Mouse (Mus musculus) ES-Bruce4 (cell line): ENCODE data around the gene Daam1. TPM values are rescaled to one million over a fixed set of nuclear protein-coding genes. Genes with fewer than 3 reads are reported as not detected.

Experiments used
- H3K27ac ChIP-seq: 2 replicates; pipeline ENCODE4 v1.5.1; 2012; ENCODE audit warnings: low read length, inconsistent platforms; ENCODE audit not compliant: insufficient read depth
- H3K27me3 ChIP-seq: 2 replicates; pipeline ENCODE4 v1.6.1; 2012; ENCODE audit warnings: mild to moderate bottlenecking, low read length, inconsistent platforms; ENCODE audit not compliant: control insufficient read depth, poor library complexity, insufficient read depth, severe bottlenecking
- H3K36me3 ChIP-seq: 2 replicates; pipeline ENCODE4 v1.6.1; 2012; ENCODE audit warnings: inconsistent platforms, mild to moderate bottlenecking, low read length, moderate library complexity; ENCODE audit not compliant: control insufficient read depth, poor library complexity, insufficient read depth, severe bottlenecking
- H3K4me1 ChIP-seq: one replicate; pipeline ENCODE4 v1.8.1; 2011; ENCODE audit warnings: low read length; ENCODE audit not compliant: control insufficient read depth, insufficient read depth
- H3K4me3 ChIP-seq: 2 replicates; pipeline ENCODE4 v1.5.1; 2011; ENCODE audit warnings: low read depth, mild to moderate bottlenecking, low read length
- H3K9ac ChIP-seq: 2 replicates; pipeline ENCODE4 v1.6.1; 2012; ENCODE audit warnings: low read depth, mild to moderate bottlenecking, inconsistent platforms; ENCODE audit not compliant: poor library complexity, severe bottlenecking
- H3K9me3 ChIP-seq: replicated peaks from 2 replicates; pipeline ENCODE4 v1.6.1; 2012; ENCODE audit warnings: mild to moderate bottlenecking, low read length, inconsistent platforms; ENCODE audit not compliant: control insufficient read depth, poor library complexity, insufficient read depth, severe bottlenecking
- CTCF ChIP-seq: IDR thresholded peaks from one replicate; pipeline ENCODE4 v1.8.1; 2011; ENCODE audit warnings: low read depth, low read length
- EP300 ChIP-seq: IDR thresholded peaks from 2 replicates; pipeline ENCODE4 v1.6.1; 2011; ENCODE audit warnings: low read depth, low read length; ENCODE audit not compliant: insufficient read depth
- POLR2A ChIP-seq: IDR thresholded peaks from one replicate; pipeline ENCODE4 v1.8.1; 2011; ENCODE audit warnings: low read length; ENCODE audit not compliant: insufficient read depth
- polyA plus RNA-seq: library from polyadenylated mRNA; stranded (reverse); fragments of >200 nt; gene quantifications from 2 replicates; pipeline ENCODE4 v1.2.4, GENCODE M21; 2011; ENCODE audit warnings: low read depth; ENCODE audit not compliant: missing spikeins, insufficient read depth, insufficient read length

Gene Daam1
- polyA plus RNA-seq, 1 experiment, result 33.0 TPM

- Histone ChIP-seq H3K4me3 (no peak overlapping the region), H3K36me3 (no peaks in the 10 kb centered on the region), H3K27ac (no peak overlapping the region), H3K27me3 (no peaks in the 10 kb centered on the region), H3K4me1 (no peaks in the 10 kb centered on the region), H3K9me3 (no peaks in the 10 kb centered on the region), H3K9ac (no peak overlapping the region)
- TF ChIP-seq POLR2A, result no peak
These were observed 190.7 kb downstream of the Daam1 start for GRCm38 (mm10) chr12:72021543-72021942.

DNA sequence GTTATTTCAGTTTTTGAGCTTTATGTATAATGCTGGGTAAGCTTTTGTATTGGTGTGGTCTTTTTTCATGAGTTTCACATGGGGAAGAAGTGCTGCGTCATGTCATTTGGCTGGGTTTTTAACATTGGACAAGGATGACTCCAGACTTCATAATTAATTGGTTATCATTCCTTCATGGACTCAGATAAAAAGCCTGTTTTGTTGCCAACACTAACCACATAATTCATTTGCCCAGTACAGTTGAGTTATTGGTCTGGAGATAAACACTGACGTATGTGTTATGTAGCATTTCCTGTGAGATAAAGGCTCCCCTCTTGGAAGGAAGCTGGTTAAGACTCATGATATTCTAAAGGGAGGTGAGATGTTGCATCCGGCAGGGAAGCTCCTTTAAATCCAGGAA is 191.9 kb downstream of the Daam1 start:
- H3K36me3 ChIP-seq, result no peaks in the 10 kb centered on the region
- TF ChIP-seq EP300 (no peak), POLR2A (no peak), CTCF (no peak)
- H3K9me3 ChIP-seq, result no peaks in the 10 kb centered on the region
- no peak overlapping the region for H3K4me3 ChIP-seq
- no peaks in the 10 kb centered on the region for H3K27me3 ChIP-seq
- H3K4me1 ChIP-seq, result no peaks in the 10 kb centered on the region
- H3K27ac ChIP-seq, result no peak overlapping the region
- no peak overlapping the region for H3K9ac ChIP-seq

DNA sequence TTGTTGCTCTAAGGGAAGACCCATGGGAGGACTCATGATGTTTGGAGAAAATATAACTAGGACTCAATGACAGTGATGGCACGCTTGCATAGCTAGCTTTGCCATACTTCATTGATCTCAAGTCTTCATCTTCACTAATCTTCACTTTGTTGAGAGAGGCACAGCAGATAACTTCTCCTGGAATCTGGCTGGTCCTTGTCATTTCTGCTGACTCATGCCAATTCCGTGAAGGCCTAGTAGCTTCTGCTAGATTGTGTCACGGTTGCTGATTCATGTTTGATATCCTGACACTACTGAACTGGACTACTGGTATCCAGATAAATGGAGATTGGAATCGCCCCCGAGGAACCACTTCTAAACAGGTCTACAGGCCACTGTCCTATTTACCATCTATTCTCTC is 192.7 kb downstream of the Daam1 start:
- TF ChIP-seq POLR2A (no peak), CTCF (no peak)
- Histone ChIP-seq H3K27me3 (no peaks in the 10 kb centered on the region), H3K4me1 (no peaks in the 10 kb centered on the region), H3K4me3 (no peak overlapping the region), H3K9ac (no peak overlapping the region), H3K36me3 (no peaks in the 10 kb centered on the region), H3K9me3 (no peaks in the 10 kb centered on the region), H3K27ac (no peak overlapping the region)

- Histone ChIP-seq H3K4me3 (no peak overlapping the region), H3K9me3 (no peaks in the 10 kb centered on the region), H3K4me1 (no peaks in the 10 kb centered on the region), H3K9ac (no peak overlapping the region), H3K36me3 (no peaks in the 10 kb centered on the region), H3K27me3 (no peaks in the 10 kb centered on the region), H3K27ac (no peak overlapping the region)
- TF ChIP-seq EP300 (no peak), CTCF (no peak), POLR2A (no peak)
These were observed 194.5 kb downstream of the Daam1 start for GRCm38 (mm10) chr12:72025275-72025795.

- Histone ChIP-seq H3K36me3 (no peaks in the 10 kb centered on the region), H3K9ac (no peak overlapping the region), H3K4me1 (no peaks in the 10 kb centered on the region), H3K27me3 (no peaks in the 10 kb centered on the region), H3K4me3 (no peak overlapping the region), H3K27ac (no peak overlapping the region), H3K9me3 (no peaks in the 10 kb centered on the region)
- TF ChIP-seq CTCF, result no peak
- TF ChIP-seq EP300, result no peak
- TF ChIP-seq POLR2A, result no peak
These were observed 200.3 kb downstream of the Daam1 start for GRCm38 (mm10) chr12:72031171-72031570.

GRCm38 (mm10) chr12:72031794-72032193 is 200.9 kb downstream of the Daam1 start:
- H3K27ac ChIP-seq, result no peak overlapping the region
- H3K9me3 ChIP-seq, result no peaks in the 10 kb centered on the region
- TF ChIP-seq POLR2A, result no peak
- TF ChIP-seq EP300, result no peak
- TF ChIP-seq CTCF, result no peak
- H3K4me3 ChIP-seq, result no peak overlapping the region
- H3K36me3 ChIP-seq, result no peaks in the 10 kb centered on the region
- no peak overlapping the region for H3K9ac ChIP-seq
- H3K27me3 ChIP-seq, result no peaks in the 10 kb centered on the region
- H3K4me1 ChIP-seq, result no peaks in the 10 kb centered on the region
